Mouse (Mus musculus): ENCODE measurements around the gene Ophn1.

DNA sequence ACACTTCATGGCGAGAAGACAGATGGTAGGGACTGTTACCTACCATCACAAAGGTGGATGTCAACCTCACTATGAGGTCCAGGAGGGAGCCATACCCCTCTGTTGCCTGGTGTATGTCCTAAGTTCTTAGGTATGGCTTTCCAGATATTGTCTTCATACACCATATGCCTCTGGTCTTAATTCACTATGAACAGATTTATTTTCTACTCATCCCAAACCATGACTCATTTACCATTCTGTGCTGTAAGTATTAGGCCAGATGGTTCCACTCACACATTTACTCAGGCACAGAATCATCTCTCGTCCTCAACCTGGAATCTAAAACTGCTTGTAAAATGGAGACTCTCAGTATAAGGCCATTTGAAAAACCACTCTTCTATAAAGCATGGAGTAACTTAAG is 135.7 kb downstream of the Ophn1 start:
- TF ChIP-seq GATA1 (IDR thresholded peaks at IDR 0.05; ENCODE audit: borderline replicate concordance, low read length) (no peak), FLI1 (IDR thresholded peaks at IDR 0.05; ENCODE audit: low read length) (no peak)
